Mouse (Mus musculus) ES-CJ7 (cell line): Measurements from ENCODE around the gene Brix1.

ENCODE experiments used
- DNase-seq: peaks from one replicate; pipeline ENCODE4 v3.0.0; 2011; ENCODE audit warnings: low read depth, low spot score

Gene Brix1

GRCm38 (mm10) chr15:10460986-10461385 is 24.8 kb downstream of the Brix1 start:
- DNase-seq, result no peak

DNA sequence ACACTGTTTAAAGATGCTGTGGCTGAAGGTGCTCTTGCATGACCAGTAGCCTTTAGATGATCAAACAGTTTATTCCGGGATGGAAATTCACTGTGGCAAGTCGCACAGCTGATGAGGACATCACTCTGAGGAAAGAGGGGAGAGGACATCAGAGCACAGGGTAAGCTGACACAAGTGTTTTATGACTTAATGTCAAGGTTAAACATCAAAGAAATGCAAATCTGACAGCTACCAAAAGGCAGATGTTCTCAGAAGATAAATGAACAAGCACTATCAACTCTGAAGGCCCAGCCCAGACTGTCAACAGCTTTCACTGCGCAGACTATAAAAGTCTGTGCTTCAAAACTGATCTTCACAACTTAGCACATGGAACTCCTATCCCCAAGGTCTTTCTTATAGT is 38.6 kb downstream of the Brix1 start:
- no peak for DNase-seq

DNA sequence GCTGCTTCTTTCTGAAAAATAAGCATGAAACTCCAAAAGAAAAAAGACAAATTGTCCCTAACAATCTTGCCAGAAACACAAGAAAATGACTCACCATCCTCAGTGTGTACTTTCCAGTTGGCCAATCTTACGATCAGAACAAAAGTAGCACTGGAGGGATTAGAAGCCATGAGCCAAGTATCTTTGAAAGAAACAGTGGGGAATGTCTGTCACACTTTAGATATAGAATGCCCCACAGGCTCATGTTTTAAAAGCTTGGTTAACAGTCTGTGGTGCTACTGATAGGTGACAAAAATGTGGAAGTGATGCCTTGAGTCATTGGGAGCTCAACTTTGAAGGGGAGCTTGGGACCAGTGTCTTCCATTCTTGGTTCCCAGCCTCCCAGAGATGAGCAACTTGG is 43.5 kb downstream of the Brix1 start:
- no peak for DNase-seq

GRCm38 (mm10) chr15:10441493-10441892 is 44.3 kb downstream of the Brix1 start:
- no peak for DNase-seq

- DNase-seq, result peak; percentile 18
These were observed 45.8 kb downstream of the Brix1 start for GRCm38 (mm10) chr15:10439963-10440362.

GRCm38 (mm10) chr15:10436893-10437292 is 48.9 kb downstream of the Brix1 start:
- DNase-seq, result no peak

DNA sequence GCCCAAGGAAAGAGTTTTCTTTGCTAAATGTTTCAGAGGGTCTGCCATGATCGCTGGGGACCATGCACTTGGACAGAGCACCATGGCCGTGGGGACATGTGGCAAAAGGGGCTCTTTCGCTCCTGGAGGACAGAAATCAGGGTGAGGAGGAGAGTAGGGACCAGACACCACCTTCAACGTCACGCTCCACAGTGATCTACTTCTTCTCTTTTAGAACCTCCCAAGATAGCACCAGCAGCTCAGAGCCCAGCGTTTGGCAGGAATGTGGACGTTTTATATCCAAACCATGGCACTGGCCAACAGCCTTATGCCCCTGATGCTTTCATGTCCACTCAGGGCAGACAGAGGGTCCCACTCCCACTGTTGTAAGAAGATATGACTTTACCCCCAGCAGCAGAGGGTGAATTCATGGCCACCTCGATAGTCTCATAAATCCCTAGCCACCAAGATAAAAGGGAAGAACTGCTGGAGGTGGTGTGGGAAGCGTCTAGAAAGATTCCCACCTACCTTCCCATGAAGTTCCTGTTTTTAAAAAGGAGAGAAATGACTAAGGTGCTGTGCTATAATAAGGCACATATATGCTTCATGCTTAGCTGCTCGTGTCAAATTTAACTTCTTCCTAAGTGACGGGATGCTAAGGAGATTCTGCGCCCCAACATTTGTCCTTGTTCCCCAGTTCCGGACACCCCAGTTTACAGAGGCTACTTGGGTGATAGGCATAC is 59.0 kb downstream of the Brix1 start:
- no peak for DNase-seq

- DNase-seq, result no peak
These were observed 59.6 kb downstream of the Brix1 start for GRCm38 (mm10) chr15:10426124-10426523.
